Mouse (Mus musculus): Measurements from ENCODE around the gene Efcab6. TPM values are rescaled to one million over a fixed set of nuclear protein-coding genes. Genes with fewer than 3 reads are reported as not detected.

The Efcab6 gene
- polyA plus RNA-seq, 1 experiment = not detected

- Histone ChIP-seq H3K4me3 (ENCODE audit: insufficient read depth, low read depth, low read length) (no peak overlapping the region), H3K4me1 (ENCODE audit: control insufficient read depth, insufficient read depth, insufficient read length, low read length) (no peaks in the 10 kb centered on the region), H3K27ac (replicated peaks; ENCODE audit: low read depth, low read length) (no peak overlapping the region)
These were observed 169.2 kb downstream of the Efcab6 start for GRCm38 (mm10) chr15:83896011-83896410.

GRCm38 (mm10) chr15:83894261-83894660 is 170.9 kb downstream of the Efcab6 start:
- Histone ChIP-seq H3K4me1 (ENCODE audit: control insufficient read depth, insufficient read depth, insufficient read length, low read length) (no peaks in the 10 kb centered on the region), H3K27ac (replicated peaks; ENCODE audit: low read depth, low read length) (no peak overlapping the region), H3K4me3 (ENCODE audit: insufficient read depth, low read depth, low read length) (no peak overlapping the region)

GRCm38 (mm10) chr15:83892871-83893270 is 172.3 kb downstream of the Efcab6 start:
- H3K4me1 ChIP-seq (ENCODE audit: control insufficient read depth, insufficient read depth, insufficient read length, low read length) = no peaks in the 10 kb centered on the region
- H3K4me3 ChIP-seq (ENCODE audit: insufficient read depth, low read depth, low read length) = no peak overlapping the region
- H3K27ac ChIP-seq (replicated peaks; ENCODE audit: low read depth, low read length) = no peak overlapping the region

GRCm38 (mm10) chr15:83884291-83884690 is 180.9 kb downstream of the Efcab6 start:
- Histone ChIP-seq H3K27ac (replicated peaks; ENCODE audit: low read depth, low read length) (no peak overlapping the region), H3K4me3 (ENCODE audit: insufficient read depth, low read depth, low read length) (no peak overlapping the region), H3K4me1 (ENCODE audit: control insufficient read depth, insufficient read depth, insufficient read length, low read length) (no peaks in the 10 kb centered on the region)

- no peak overlapping the region for H3K4me3 ChIP-seq (ENCODE audit: insufficient read depth, low read depth, low read length)
- no peak overlapping the region for H3K27ac ChIP-seq (replicated peaks; ENCODE audit: low read depth, low read length)
- no peaks in the 10 kb centered on the region for H3K4me1 ChIP-seq (ENCODE audit: control insufficient read depth, insufficient read depth, insufficient read length, low read length)
These were observed 181.4 kb downstream of the Efcab6 start for GRCm38 (mm10) chr15:83883821-83884220.

GRCm38 (mm10) chr15:83879845-83880244 is 185.3 kb downstream of the Efcab6 start:
- H3K4me1 ChIP-seq (ENCODE audit: control insufficient read depth, insufficient read depth, insufficient read length, low read length) = no peaks in the 10 kb centered on the region
- no peak overlapping the region for H3K27ac ChIP-seq (replicated peaks; ENCODE audit: low read depth, low read length)
- H3K4me3 ChIP-seq (ENCODE audit: insufficient read depth, low read depth, low read length) = no peak overlapping the region

GRCm38 (mm10) chr15:83877898-83878297 is 187.3 kb downstream of the Efcab6 start:
- H3K27ac ChIP-seq (replicated peaks; ENCODE audit: low read depth, low read length) = no peak overlapping the region
- H3K4me3 ChIP-seq (ENCODE audit: insufficient read depth, low read depth, low read length) = no peak overlapping the region
- no peaks in the 10 kb centered on the region for H3K4me1 ChIP-seq (ENCODE audit: control insufficient read depth, insufficient read depth, insufficient read length, low read length)

GRCm38 (mm10) chr15:83877155-83877866 is 187.9 kb downstream of the Efcab6 start:
- Histone ChIP-seq H3K27ac (replicated peaks; ENCODE audit: low read depth, low read length) (no peak overlapping the region), H3K4me1 (ENCODE audit: control insufficient read depth, insufficient read depth, insufficient read length, low read length) (no peaks in the 10 kb centered on the region), H3K4me3 (ENCODE audit: insufficient read depth, low read depth, low read length) (no peak overlapping the region)

GRCm38 (mm10) chr15:83870936-83871335 is 194.2 kb downstream of the Efcab6 start:
- Histone ChIP-seq H3K4me3 (ENCODE audit: insufficient read depth, low read depth, low read length) (no peak overlapping the region), H3K4me1 (ENCODE audit: control insufficient read depth, insufficient read depth, insufficient read length, low read length) (no peaks in the 10 kb centered on the region)

GRCm38 (mm10) chr15:83865626-83866025 is 199.6 kb downstream of the Efcab6 start:
- H3K4me3 ChIP-seq (ENCODE audit: insufficient read depth, low read depth, low read length) = no peak overlapping the region
- no peaks in the 10 kb centered on the region for H3K4me1 ChIP-seq (ENCODE audit: control insufficient read depth, insufficient read depth, insufficient read length, low read length)

More at GRCm38 (mm10) chr15:83870936-83871335, 194.2 kb downstream of the Efcab6 start:
- H3K27ac ChIP-seq (replicated peaks; ENCODE audit: low read depth, low read length) = no peak overlapping the region

GRCm38 (mm10) chr15:83857129-83857528 is 208.1 kb downstream of the Efcab6 start:
- Histone ChIP-seq H3K27ac (replicated peaks; ENCODE audit: low read depth, low read length) (no peak overlapping the region), H3K4me1 (ENCODE audit: control insufficient read depth, insufficient read depth, insufficient read length, low read length) (no peaks in the 10 kb centered on the region), H3K4me3 (ENCODE audit: insufficient read depth, low read depth, low read length) (no peak overlapping the region)

More at GRCm38 (mm10) chr15:83865626-83866025, 199.6 kb downstream of the Efcab6 start:
- H3K27ac ChIP-seq (replicated peaks; ENCODE audit: low read depth, low read length) = no peak overlapping the region

GRCm38 (mm10) chr15:83853400-83853811 is 211.8 kb downstream of the Efcab6 start:
- H3K4me1 ChIP-seq (ENCODE audit: control insufficient read depth, insufficient read depth, insufficient read length, low read length) = no peaks in the 10 kb centered on the region
- no peak overlapping the region for H3K27ac ChIP-seq (replicated peaks; ENCODE audit: low read depth, low read length)
- H3K4me3 ChIP-seq (ENCODE audit: insufficient read depth, low read depth, low read length) = no peak overlapping the region

GRCm38 (mm10) chr15:83848193-83848592 is 217.0 kb downstream of the Efcab6 start:
- Histone ChIP-seq H3K4me3 (ENCODE audit: insufficient read depth, low read depth, low read length) (no peak overlapping the region), H3K27ac (replicated peaks; ENCODE audit: low read depth, low read length) (no peak overlapping the region), H3K4me1 (ENCODE audit: control insufficient read depth, insufficient read depth, insufficient read length, low read length) (no peaks in the 10 kb centered on the region)

GRCm38 (mm10) chr15:83847512-83847911 is 217.7 kb downstream of the Efcab6 start:
- Histone ChIP-seq H3K27ac (replicated peaks; ENCODE audit: low read depth, low read length) (no peak overlapping the region), H3K4me3 (ENCODE audit: insufficient read depth, low read depth, low read length) (no peak overlapping the region), H3K4me1 (ENCODE audit: control insufficient read depth, insufficient read depth, insufficient read length, low read length) (no peaks in the 10 kb centered on the region)

- H3K4me1 ChIP-seq (ENCODE audit: control insufficient read depth, insufficient read depth, insufficient read length, low read length) = no peaks in the 10 kb centered on the region
These were observed 218.6 kb downstream of the Efcab6 start for GRCm38 (mm10) chr15:83846592-83846991.

GRCm38 (mm10) chr15:83845734-83846133 is 219.4 kb downstream of the Efcab6 start:
- H3K4me3 ChIP-seq (ENCODE audit: insufficient read depth, low read depth, low read length) = no peak overlapping the region
- H3K4me1 ChIP-seq (ENCODE audit: control insufficient read depth, insufficient read depth, insufficient read length, low read length) = no peaks in the 10 kb centered on the region
- H3K27ac ChIP-seq (replicated peaks; ENCODE audit: low read depth, low read length) = no peak overlapping the region

More at GRCm38 (mm10) chr15:83846592-83846991, 218.6 kb downstream of the Efcab6 start:
- H3K27ac ChIP-seq (replicated peaks; ENCODE audit: low read depth, low read length) = no peak overlapping the region
- H3K4me3 ChIP-seq (ENCODE audit: insufficient read depth, low read depth, low read length) = no peak overlapping the region

All from brown adipose tissue, adult 24 weeks (tissue).